Mouse (Mus musculus) right cerebral cortex, postnatal 4 days (tissue): Measurements from ENCODE around the gene Krba1.

Experiments
- DNase-seq: peaks from one replicate; pipeline ENCODE4 v3.0.0-alpha.2; 2022

The Krba1 gene

GRCm38 (mm10) chr6:48452771-48453170 is 57.4 kb downstream of the Krba1 start:
- no peak for DNase-seq

GRCm38 (mm10) chr6:48464966-48465679 is 69.7 kb downstream of the Krba1 start:
- no peak for DNase-seq

- DNase-seq: no peak
Measured at GRCm38 (mm10) chr6:48466715-48467114, 71.3 kb downstream of the Krba1 start.

GRCm38 (mm10) chr6:48467490-48467889 is 72.1 kb downstream of the Krba1 start:
- DNase-seq: no peak
